Mouse (Mus musculus) myocyte (in vitro differentiated cells): Measurements from ENCODE around the gene Ttc29. TPM values are rescaled to one million over a fixed set of nuclear protein-coding genes. Genes with fewer than 3 reads are reported as not detected.

Experiments used
- H3K27me3 ChIP-seq: one replicate; pipeline ENCODE4 v1.6.1; 2011; ENCODE audit not compliant: control insufficient read depth, insufficient read depth, insufficient read length
- H3K36me3 ChIP-seq: one replicate; pipeline ENCODE4 v1.6.1; 2011; ENCODE audit not compliant: control insufficient read depth, insufficient read depth
- H3K4me2 ChIP-seq: one replicate; pipeline ENCODE4 v1.6.1; 2011; ENCODE audit warnings: low read depth, control low read depth
- H3K4me3 ChIP-seq: one replicate; pipeline ENCODE4 v1.5.1; 2011; ENCODE audit warnings: mild to moderate bottlenecking, control low read depth, moderate library complexity
- H3K79me2 ChIP-seq: one replicate; pipeline ENCODE4 v1.6.1; 2011; ENCODE audit not compliant: control insufficient read depth, insufficient read depth
- H3ac ChIP-seq: one replicate; pipeline ENCODE4 v1.6.1; 2011; ENCODE audit not compliant: control insufficient read depth, insufficient read length
- CEBPB ChIP-seq: IDR thresholded peaks from 2 replicates; pipeline ENCODE4 v1.6.1; 2011; ENCODE audit warnings: mild to moderate bottlenecking, moderate library complexity; ENCODE audit not compliant: poor library complexity, insufficient read depth, severe bottlenecking
- E2F4 ChIP-seq: IDR thresholded peaks from one replicate; pipeline ENCODE4 v1.6.1; 2011; ENCODE audit warnings: mild to moderate bottlenecking, control low read depth, moderate library complexity; ENCODE audit not compliant: insufficient read depth
- MAX ChIP-seq: IDR thresholded peaks from one replicate; pipeline ENCODE4 v1.6.1; 2011; ENCODE audit warnings: low read depth, mild to moderate bottlenecking, control low read depth
- MYOD1 ChIP-seq, 3 experiments: IDR thresholded peaks; one replicate each; pipeline ENCODE4 v1.6.1; 2011; ENCODE audit warnings: control low read depth in 2 of 3, low read depth in 2 of 3, mild to moderate bottlenecking in 2 of 3, moderate library complexity in 1 of 3; ENCODE audit not compliant: insufficient read length in 2 of 3, control insufficient read depth in 1 of 3
- MYOG ChIP-seq, 3 experiments: IDR thresholded peaks; one replicate each; pipeline ENCODE4 v1.6.1; 2011; ENCODE audit warnings: control low read depth in 2 of 3, low read depth in 2 of 3, mild to moderate bottlenecking in 2 of 3; ENCODE audit not compliant: insufficient read length in 2 of 3, control insufficient read depth in 1 of 3, insufficient read depth in 1 of 3
- POLR2A ChIP-seq: IDR thresholded peaks from one replicate; pipeline ENCODE4 v1.6.1; 2011; ENCODE audit warnings: low read depth, mild to moderate bottlenecking, control low read depth, moderate library complexity; ENCODE audit not compliant: insufficient read length
- POLR2AphosphoS2 ChIP-seq: IDR thresholded peaks from one replicate; pipeline ENCODE4 v1.6.1; 2011; ENCODE audit warnings: low read depth, control low read depth; ENCODE audit not compliant: insufficient read length
- REST ChIP-seq: IDR thresholded peaks from one replicate; pipeline ENCODE4 v1.6.1; 2011; ENCODE audit warnings: mild to moderate bottlenecking, control low read depth, moderate library complexity; ENCODE audit not compliant: insufficient read depth, insufficient read length
- SRF ChIP-seq: IDR thresholded peaks from one replicate; pipeline ENCODE4 v1.6.1; 2011; ENCODE audit warnings: low read depth; ENCODE audit not compliant: control insufficient read depth, insufficient read length
- TCF12 ChIP-seq: IDR thresholded peaks from one replicate; pipeline ENCODE4 v1.6.1; 2011; ENCODE audit warnings: mild to moderate bottlenecking, control low read depth; ENCODE audit not compliant: poor library complexity, insufficient read depth, severe bottlenecking
- TCF3 ChIP-seq: IDR thresholded peaks from one replicate; pipeline ENCODE4 v1.6.1; 2011; ENCODE audit warnings: low read depth, control low read depth; ENCODE audit not compliant: insufficient read length
- USF1 ChIP-seq: IDR thresholded peaks from one replicate; pipeline ENCODE4 v1.6.1; 2011; ENCODE audit warnings: low read depth, mild to moderate bottlenecking, control low read depth, moderate library complexity
- polyA plus RNA-seq: library from polyadenylated mRNA; unstranded; fragments of >200 nt; fragmentation: generic; extraction: Trizol; gene quantifications from one replicate; pipeline ENCODE4 v1.2.1, GENCODE M21; 2012; ENCODE audit warnings: missing spikeins

The Ttc29 gene
- polyA plus RNA-seq, 1 experiment = not detected

- Histone ChIP-seq H3K79me2 (no peaks in the 10 kb centered on the region), H3ac (no peak overlapping the region), H3K4me3 (no peak overlapping the region), H3K27me3 (no peaks in the 10 kb centered on the region), H3K4me2 (no peak overlapping the region), H3K36me3 (no peaks in the 10 kb centered on the region)
- TF ChIP-seq REST (no peak), CEBPB (no peak), MAX (no peak), SRF (no peak), USF1 (no peak), TCF12 (no peak), MYOG (IDR thresholded peaks at IDR 0.05; ENCODE audit: control insufficient read depth in 1 of 3, insufficient read depth in 1 of 3, insufficient read length in 2 of 3, low read depth in 2 of 3) (no peak), POLR2AphosphoS2 (no peak), E2F4 (no peak), TCF3 (no peak), MYOD1 (IDR thresholded peaks at IDR 0.05; ENCODE audit: control insufficient read depth in 1 of 3, insufficient read length in 2 of 3, low read depth in 2 of 3) (no peak), POLR2A (no peak)
These were observed 8.9 kb upstream of the Ttc29 start for GRCm38 (mm10) chr8:78204229-78204628.

- H3K4me2 ChIP-seq = no peak overlapping the region
- no peak for TF ChIP-seq POLR2A
- TF ChIP-seq E2F4 = no peak
- TF ChIP-seq USF1 = no peak
- TF ChIP-seq CEBPB = no peak
- TF ChIP-seq TCF3 = no peak
- no peak for TF ChIP-seq SRF
- no peak for TF ChIP-seq TCF12
- no peak for TF ChIP-seq REST
- TF ChIP-seq MYOG (IDR thresholded peaks at IDR 0.05; ENCODE audit: control insufficient read depth in 1 of 3, insufficient read depth in 1 of 3, insufficient read length in 2 of 3, low read depth in 2 of 3) = no peak
- no peak for TF ChIP-seq MAX
- TF ChIP-seq MYOD1 (IDR thresholded peaks at IDR 0.05; ENCODE audit: control insufficient read depth in 1 of 3, insufficient read length in 2 of 3, low read depth in 2 of 3) = no peak
- TF ChIP-seq POLR2AphosphoS2 = no peak
- H3ac ChIP-seq = no peak overlapping the region
- H3K79me2 ChIP-seq = no peaks in the 10 kb centered on the region
- H3K36me3 ChIP-seq = no peaks in the 10 kb centered on the region
- no peaks in the 10 kb centered on the region for H3K27me3 ChIP-seq
- no peak overlapping the region for H3K4me3 ChIP-seq
These were observed 2.7 kb upstream of the Ttc29 start for GRCm38 (mm10) chr8:78210424-78210823.

GRCm38 (mm10) chr8:78214645-78215044 lies 1.5 kb downstream of the Ttc29 start:
- Histone ChIP-seq H3K4me3 (no peak overlapping the region), H3K36me3 (no peaks in the 10 kb centered on the region), H3ac (no peak overlapping the region), H3K4me2 (no peak overlapping the region), H3K27me3 (no peaks in the 10 kb centered on the region), H3K79me2 (no peaks in the 10 kb centered on the region)
- TF ChIP-seq REST (no peak), TCF3 (no peak), SRF (no peak), USF1 (no peak), POLR2A (no peak), E2F4 (no peak), TCF12 (no peak), MYOD1 (IDR thresholded peaks at IDR 0.05; ENCODE audit: control insufficient read depth in 1 of 3, insufficient read length in 2 of 3, low read depth in 2 of 3) (no peak), MAX (no peak), POLR2AphosphoS2 (no peak), MYOG (IDR thresholded peaks at IDR 0.05; ENCODE audit: control insufficient read depth in 1 of 3, insufficient read depth in 1 of 3, insufficient read length in 2 of 3, low read depth in 2 of 3) (no peak), CEBPB (no peak)

GRCm38 (mm10) chr8:78226087-78226486 lies 13.0 kb downstream of the Ttc29 start:
- H3K27me3 ChIP-seq = no peaks in the 10 kb centered on the region
- no peak for TF ChIP-seq MYOD1 (IDR thresholded peaks at IDR 0.05; ENCODE audit: control insufficient read depth in 1 of 3, insufficient read length in 2 of 3, low read depth in 2 of 3)
- TF ChIP-seq MYOG (IDR thresholded peaks at IDR 0.05; ENCODE audit: control insufficient read depth in 1 of 3, insufficient read depth in 1 of 3, insufficient read length in 2 of 3, low read depth in 2 of 3) = no peak
- TF ChIP-seq TCF3 = no peak
- no peak for TF ChIP-seq TCF12
- no peak for TF ChIP-seq POLR2A
- TF ChIP-seq USF1 = no peak
- no peak for TF ChIP-seq MAX
- TF ChIP-seq REST = no peak
- TF ChIP-seq POLR2AphosphoS2 = no peak
- no peak for TF ChIP-seq E2F4
- no peaks in the 10 kb centered on the region for H3K79me2 ChIP-seq
- H3K36me3 ChIP-seq = no peaks in the 10 kb centered on the region
- no peak overlapping the region for H3ac ChIP-seq
- H3K4me3 ChIP-seq = no peak overlapping the region
- no peak overlapping the region for H3K4me2 ChIP-seq
